Mouse (Mus musculus) activated CD4-positive, CD25-positive, alpha-beta regulatory T cell, adult 9 weeks (primary cell): Measurements from ENCODE around the gene Vegfd. TPM values are rescaled to one million over a fixed set of nuclear protein-coding genes. Genes with fewer than 3 reads are reported as not detected.

Source experiments
- polyA plus RNA-seq: library from polyadenylated mRNA; unstranded; fragments of 100-300 nt; shearing (Covaris generic); gene quantifications from one replicate; pipeline ENCODE4 v1.2.1, GENCODE M21; 2017

Vegfd gene
- polyA plus RNA-seq = not detected

DNA sequence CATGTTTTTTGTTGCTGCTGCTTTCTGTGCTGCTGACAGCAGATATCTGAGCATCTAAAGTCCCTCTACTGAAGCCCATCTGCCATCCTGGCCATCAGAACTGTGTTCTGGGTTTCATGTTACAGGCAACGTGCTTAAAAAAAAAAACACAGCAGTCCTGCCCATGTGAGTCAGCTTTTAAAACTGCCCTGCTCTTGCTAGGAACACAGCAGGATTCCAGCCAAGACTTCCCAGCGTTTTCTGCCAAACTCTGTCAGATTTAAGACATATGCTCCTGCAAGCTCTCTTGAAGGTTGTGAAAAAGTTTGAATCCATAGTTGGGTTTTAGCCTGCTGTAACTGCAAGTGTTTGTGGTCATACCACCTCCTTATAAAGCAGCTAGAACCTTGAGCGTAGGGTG lies at the start of gene Vegfd:
Gene Vegfd (plus strand): TSS at position 298 of the 400 bp plus-strand sequence.

DNA sequence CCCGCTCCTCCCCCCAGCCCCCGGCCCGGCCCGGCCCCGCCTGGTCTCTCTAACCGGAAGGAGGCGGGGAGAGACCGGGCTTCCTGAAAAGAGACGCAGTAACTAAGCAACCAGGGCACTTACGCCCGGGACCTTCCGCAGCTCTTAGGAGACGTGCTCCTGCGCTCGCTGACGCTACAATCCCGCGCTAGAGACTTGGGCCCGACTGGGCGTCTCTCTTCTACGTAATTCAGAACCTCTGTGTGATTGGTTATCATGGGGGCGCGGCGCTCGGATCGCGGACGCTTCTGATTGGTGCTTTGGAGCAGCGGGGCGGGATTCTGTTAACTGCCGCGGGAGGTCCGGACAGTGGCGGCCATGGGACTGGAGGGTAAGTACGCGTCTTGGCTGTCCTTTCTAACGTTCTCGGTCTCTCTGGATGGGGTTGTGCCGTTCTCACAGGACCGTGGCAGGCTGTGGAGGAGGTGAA lies 46.3 kb downstream of the Vegfd start, which contains the start of gene Piga:
Gene Piga (plus strand): TSS at position 317 of the 469 bp plus-strand sequence.

DNA sequence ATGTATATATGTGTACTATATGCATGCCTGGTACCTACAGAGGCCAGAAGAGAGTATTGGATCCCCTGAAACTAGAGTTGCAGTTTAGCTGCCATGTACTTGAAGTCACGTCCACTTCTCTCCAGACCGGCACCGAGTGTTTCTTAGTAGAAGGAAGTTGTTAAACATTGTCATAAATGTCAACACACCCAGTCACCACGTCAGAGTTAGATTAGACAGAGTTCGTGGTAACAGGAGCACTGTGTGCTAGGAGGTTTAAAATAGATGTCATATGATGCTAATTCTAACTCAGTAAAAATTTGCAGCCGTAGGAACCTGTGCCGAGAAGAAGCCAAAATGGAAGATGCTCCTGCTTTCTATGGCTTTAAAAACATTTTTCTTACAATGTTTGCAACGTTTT lies 63.5 kb downstream of the Vegfd start, which contains the start of gene Asb11:
Gene Asb11 (plus strand): TSS at position 286 of the 400 bp plus-strand sequence.

Other genes with a start within 250 kb of the Vegfd start
- not detected for gene Ace2, start 234.0 kb upstream of the Vegfd start, polyA plus RNA-seq
- gene Bmx, start 115.2 kb upstream of the Vegfd start, polyA plus RNA-seq = not detected
- 0.24 TPM for gene Pir, start 104.0 kb upstream of the Vegfd start, polyA plus RNA-seq
- gene Piga, start 46.4 kb downstream of the Vegfd start, polyA plus RNA-seq = 12.3 TPM
- not detected for gene Asb11, start 63.6 kb downstream of the Vegfd start, polyA plus RNA-seq
- not detected for gene Asb9, start 132.9 kb downstream of the Vegfd start, polyA plus RNA-seq